Mouse (Mus musculus) ovary, adult 10 weeks (tissue): ENCODE data around the gene Tas2r110. TPM values are rescaled to one million over a fixed set of nuclear protein-coding genes. Genes with fewer than 3 reads are reported as not detected.

Source experiments
- polyA plus RNA-seq: library from polyadenylated mRNA; stranded (reverse); fragments of 350-450 nt; fragmentation: Illumina TruSeq; extraction: RNeasy Lipid Tissue Mini Kit (QIAGEN cat#74804); gene quantifications from one replicate; pipeline ENCODE4 v1.2.3, GENCODE M21; 2014

Gene Tas2r110
- not detected for polyA plus RNA-seq

GRCm38 (mm10) chr6:132867708-132868107 is at the start of gene Tas2r110:
Gene Tas2r110 (plus strand): TSS chr6:132868008.

GRCm38 (mm10) chr6:132846842-132847241 is 21.0 kb upstream of the Tas2r110 start, which contains the start of gene Tas2r123:
Gene Tas2r123 (plus strand): TSS chr6:132847142.

GRCm38 (mm10) chr6:132855138-132855537 is 12.7 kb upstream of the Tas2r110 start, which contains the start of gene Tas2r116:
Gene Tas2r116 (plus strand): TSS chr6:132855438.

GRCm38 (mm10) chr6:132892711-132893110 is 24.9 kb downstream of the Tas2r110 start, which contains the start of gene Tas2r113:
Gene Tas2r113 (plus strand): TSS chr6:132893011.

GRCm38 (mm10) chr6:132909351-132909750 is 41.5 kb downstream of the Tas2r110 start, which contains the start of gene Tas2r125:
Gene Tas2r125 (plus strand): TSS chr6:132909651.

Other genes with a start within 250 kb of the Tas2r110 start
- gene A630073D07Rik, start 216.5 kb upstream of the Tas2r110 start, polyA plus RNA-seq: not detected
- not detected for gene Tas2r120, start 211.1 kb upstream of the Tas2r110 start, polyA plus RNA-seq
- not detected for gene Tas2r121, start 167.0 kb upstream of the Tas2r110 start, polyA plus RNA-seq
- gene Tas2r122, start 156.1 kb upstream of the Tas2r110 start, polyA plus RNA-seq: not detected
- gene Tas2r115, start 130.0 kb upstream of the Tas2r110 start, polyA plus RNA-seq: not detected
- not detected for gene Tas2r124, start 113.3 kb upstream of the Tas2r110 start, polyA plus RNA-seq
- not detected for gene Tas2r102, start 105.9 kb upstream of the Tas2r110 start, polyA plus RNA-seq
- gene Tas2r136, start 89.8 kb upstream of the Tas2r110 start, polyA plus RNA-seq: not detected
- not detected for gene Tas2r117, start 65.2 kb upstream of the Tas2r110 start, polyA plus RNA-seq
- gene Tas2r123, start 20.9 kb upstream of the Tas2r110 start, polyA plus RNA-seq: not detected
- not detected for gene Tas2r116, start 12.6 kb upstream of the Tas2r110 start, polyA plus RNA-seq
- not detected for gene Tas2r113, start 25.0 kb downstream of the Tas2r110 start, polyA plus RNA-seq
- gene Tas2r125, start 41.6 kb downstream of the Tas2r110 start, polyA plus RNA-seq: not detected
- not detected for gene Tas2r129, start 83.1 kb downstream of the Tas2r110 start, polyA plus RNA-seq
- gene Tas2r131, start 89.9 kb downstream of the Tas2r110 start, polyA plus RNA-seq: not detected
- gene Tas2r109, start 113.0 kb downstream of the Tas2r110 start, polyA plus RNA-seq: not detected
- not detected for gene Tas2r103, start 169.1 kb downstream of the Tas2r110 start, polyA plus RNA-seq
- gene Tas2r140, start 187.8 kb downstream of the Tas2r110 start, polyA plus RNA-seq: not detected
- gene Smim10l1, start 236.9 kb downstream of the Tas2r110 start, polyA plus RNA-seq: 315 TPM